Mouse (Mus musculus) urinary bladder, adult 2 months (tissue): ENCODE results near the gene Gm10318. TPM values are rescaled to one million over a fixed set of nuclear protein-coding genes. Genes with fewer than 3 reads are reported as not detected.

Source experiments
- DNase-seq: peaks from one replicate; pipeline ENCODE4 v3.0.0; 2022; ENCODE audit warnings: low spot score
- polyA plus RNA-seq: library from polyadenylated mRNA; depleted of rRNA; stranded (reverse); fragments of >200 nt; gene quantifications from 2 replicates; pipeline ENCODE4 v1.2.3, GENCODE M21; 2012; rRNA removed

Gene Gm10318
- polyA plus RNA-seq, 1 experiment = not detected

DNA sequence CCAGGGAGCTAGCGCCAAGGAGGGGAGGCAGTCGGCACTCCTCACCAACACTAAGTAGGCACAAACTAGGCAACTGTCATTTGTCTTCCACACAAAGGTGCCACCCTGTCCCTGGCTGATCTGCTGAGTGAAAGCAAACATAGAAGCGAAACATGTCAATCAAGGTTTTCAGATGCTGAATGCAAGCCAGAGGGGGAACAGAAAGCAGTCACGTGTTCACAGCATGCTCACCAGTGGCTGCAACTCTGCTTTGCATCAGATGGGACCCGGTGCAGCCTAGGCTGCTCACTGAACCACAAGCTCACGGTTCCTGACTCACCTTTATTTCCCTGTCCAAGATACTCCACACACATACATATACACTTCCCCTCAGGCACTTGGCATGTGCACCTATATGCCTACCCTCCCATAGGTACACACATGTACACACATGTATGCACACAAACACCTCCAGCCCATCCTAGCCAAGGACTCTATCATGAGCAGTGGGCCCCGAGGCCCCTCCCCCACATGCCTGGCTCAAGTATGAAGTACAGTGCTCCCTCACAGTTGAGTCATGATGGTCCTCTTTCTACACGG is 38.4 kb downstream of the Gm10318 start:
- no peak for DNase-seq

DNA sequence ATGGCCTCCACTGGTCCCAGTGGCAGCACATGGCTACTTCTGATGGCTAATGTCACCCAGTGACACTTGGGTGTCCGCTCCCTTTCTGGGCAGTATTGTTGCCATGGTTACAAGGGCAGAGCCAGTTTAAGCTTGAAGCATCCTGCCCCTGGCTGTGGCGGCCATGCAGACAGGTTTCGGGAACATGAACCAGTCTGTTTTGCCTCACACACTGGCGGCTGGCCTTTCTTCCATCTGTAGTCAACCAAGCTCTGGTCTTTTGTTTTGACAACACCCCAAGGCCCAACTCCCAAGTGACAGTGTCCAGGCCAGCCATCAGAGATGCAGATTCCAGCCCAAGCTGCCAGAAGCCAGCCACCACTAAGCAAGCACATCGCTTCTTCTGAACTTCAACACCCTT is 42.9 kb downstream of the Gm10318 start:
- DNase-seq = no peak

DNA sequence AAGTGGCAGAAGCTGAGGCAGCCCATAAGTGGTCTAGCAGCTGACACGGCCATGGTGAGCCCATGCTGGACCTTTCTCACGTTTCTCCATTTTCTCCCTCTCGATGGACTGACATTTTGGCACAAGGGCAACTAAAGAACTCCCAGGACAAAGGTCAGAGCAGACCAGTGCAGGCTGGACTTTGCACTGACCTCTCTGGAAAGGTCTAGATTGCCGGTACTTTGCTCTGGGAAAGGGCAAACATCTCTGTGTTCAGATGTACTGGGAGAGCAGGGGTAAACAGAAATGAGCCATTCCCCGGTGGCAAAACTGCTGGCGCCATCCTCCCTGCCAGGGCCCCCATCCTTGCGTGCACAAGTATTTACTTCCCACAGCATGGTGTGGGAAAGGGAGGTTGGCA is 47.5 kb downstream of the Gm10318 start:
- no peak for DNase-seq

DNA sequence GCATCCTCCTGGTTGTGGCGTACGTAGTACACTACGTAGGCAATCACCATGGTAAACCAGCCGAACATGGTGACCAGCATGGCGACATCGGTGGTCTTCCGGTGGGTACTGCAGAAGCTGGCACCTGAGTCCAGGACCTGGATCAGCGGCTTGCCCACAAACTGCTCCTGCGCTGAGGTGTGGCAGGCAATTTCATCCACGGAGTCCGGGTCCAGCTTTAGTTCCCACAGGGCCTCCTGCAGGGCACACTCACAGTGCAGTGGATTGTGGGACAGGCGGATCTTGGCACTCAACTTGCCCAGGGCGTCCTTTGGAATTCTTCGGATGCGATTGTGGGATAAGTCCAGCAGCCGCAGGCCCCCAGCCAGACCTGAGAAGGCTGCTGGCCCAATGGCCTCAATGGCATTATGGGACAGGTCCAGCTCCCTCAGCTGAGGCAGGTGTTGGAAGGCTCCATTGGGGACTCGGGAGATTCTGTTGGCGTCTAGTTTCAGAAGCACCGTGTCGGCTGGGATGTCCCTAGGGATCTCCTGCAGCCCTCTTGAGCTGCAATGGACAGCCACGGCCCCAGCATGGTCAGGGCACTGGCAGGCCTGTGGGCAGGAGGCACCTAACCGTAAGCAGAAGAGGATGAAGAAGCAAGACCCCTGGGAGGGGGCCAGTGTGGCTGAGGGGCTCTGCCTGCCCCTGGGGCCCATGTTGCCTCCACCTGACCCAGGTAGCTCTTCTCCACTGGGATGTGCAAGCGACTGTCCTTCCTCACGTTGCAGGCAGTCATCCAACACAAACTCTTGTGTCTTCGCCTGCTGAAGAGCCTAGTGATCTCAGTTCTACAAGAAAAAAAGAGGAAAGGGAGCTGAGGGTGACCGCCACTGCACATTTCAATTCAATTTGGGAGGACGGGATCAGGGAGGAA is 48.5 kb downstream of the Gm10318 start:
- no peak for DNase-seq

DNA sequence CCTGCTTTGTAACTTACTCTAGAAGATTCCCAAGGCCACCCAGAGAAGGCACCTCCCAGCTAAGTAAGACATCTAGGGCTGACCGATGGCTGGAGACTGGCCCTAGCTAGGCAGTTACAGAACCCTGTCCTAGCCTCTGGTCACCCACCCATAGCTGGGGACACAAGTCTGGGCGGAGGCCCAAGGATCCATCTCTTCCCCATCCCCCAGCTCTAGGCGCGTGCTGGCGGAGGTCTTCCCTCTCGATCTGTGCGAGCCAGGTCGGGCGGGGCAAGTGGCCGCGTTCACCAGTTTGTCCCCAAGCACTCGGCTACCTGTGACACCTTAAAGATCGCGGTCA is 49.2 kb downstream of the Gm10318 start:
- DNase-seq = no peak

DNA sequence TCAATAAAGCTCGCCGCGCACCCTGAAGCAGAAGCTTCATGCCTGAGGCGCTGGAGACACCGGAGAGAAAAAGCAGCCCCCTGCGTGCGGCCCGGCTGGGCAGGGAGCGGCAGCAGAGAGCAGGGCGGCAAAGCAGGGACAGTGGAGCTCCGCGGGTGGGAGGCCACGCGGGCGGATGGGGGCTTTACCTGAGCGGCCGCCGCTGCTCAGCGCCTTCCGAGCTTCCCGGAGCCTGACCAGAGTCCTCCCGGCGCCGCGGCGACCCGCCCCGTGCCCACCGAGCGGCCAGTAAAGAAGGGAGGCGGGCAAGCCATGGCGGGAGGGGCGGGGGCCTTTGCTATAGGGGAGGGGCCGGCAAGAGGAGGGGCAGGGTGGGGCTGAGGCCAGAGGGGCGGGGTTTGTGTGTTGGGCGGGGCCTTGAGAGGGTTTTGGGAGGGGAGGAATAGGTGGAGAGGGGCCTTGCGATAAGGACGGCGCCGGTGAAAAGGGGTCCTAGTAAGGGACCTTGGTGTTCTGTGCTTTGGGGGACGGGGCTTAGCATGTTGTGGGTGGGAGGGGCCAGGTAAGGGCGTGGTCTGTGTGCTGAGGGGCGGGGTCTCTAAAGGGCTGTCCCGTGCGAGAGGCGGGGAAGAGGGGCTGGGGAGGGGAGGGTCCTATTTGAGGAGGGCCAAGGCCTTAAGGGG is 49.7 kb downstream of the Gm10318 start, which contains the start of gene Lrrc3:
Lrrc3 (minus strand) TSS at position 326 of the 683 bp plus-strand sequence.
- peak; percentile 54 for DNase-seq

DNA sequence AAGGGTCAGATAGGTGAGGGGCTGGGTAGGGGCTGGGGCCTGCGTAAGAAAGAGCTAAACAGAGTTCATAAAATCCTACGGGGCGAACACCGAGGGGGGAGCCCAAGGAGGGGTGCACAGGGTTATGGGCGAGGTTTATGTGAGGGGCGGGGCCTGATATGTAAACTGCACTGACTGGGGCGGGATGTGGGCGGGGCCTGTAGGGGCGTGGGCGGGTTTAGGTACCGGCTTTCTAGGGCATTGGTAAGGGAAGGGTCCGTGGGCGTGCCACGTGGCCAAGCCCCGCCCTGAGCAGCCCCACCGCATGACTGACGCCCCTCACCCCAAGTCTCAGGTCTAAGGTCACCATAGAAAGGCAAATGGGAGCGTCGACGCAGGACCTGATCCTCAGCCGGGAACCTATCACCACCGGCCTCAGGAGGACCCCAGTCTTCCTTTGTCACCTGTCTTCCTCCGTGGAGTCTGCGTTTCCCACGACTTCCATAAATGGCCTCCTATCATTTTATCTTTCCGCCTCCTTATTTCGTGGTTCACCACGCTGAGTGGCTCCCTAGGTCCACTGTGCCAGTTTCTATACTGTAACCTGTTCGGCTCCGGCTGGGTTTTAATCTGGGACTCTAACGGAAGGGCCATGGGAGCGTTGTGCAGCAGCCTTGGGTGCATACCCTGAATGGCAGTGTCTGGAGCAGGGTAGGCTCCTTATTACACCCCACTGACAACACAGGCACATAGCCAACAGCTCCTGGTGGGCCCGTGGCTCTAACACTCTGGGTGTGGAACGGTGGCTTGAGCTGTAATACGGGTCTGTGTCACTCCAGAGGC is 50.4 kb downstream of the Gm10318 start:
- DNase-seq = no peak

Other genes with a start within 250 kb of the Gm10318 start
- 294 and 318 TPM in 2 replicates for gene Sumo3, start 246.8 kb upstream of the Gm10318 start, polyA plus RNA-seq
- 0.89 and 23.6 TPM in 2 replicates for gene Gm49325, start 246.7 kb upstream of the Gm10318 start, polyA plus RNA-seq
- gene Ube2g2, start 230.6 kb upstream of the Gm10318 start, polyA plus RNA-seq = 42.8 and 47.7 TPM in 2 replicates
- 1.3 and 1.6 TPM in 2 replicates for gene Tspear, start 166.3 kb upstream of the Gm10318 start, polyA plus RNA-seq
- gene Gm19402, start 162.1 kb upstream of the Gm10318 start, polyA plus RNA-seq = not detected in 2 replicates
- gene Gm9508, start 155.6 kb upstream of the Gm10318 start, polyA plus RNA-seq = not detected in 2 replicates
- not detected in 2 replicates for gene Gm10272, start 146.2 kb upstream of the Gm10318 start, polyA plus RNA-seq
- gene Gm10024, start 141.4 kb upstream of the Gm10318 start, polyA plus RNA-seq = 0.16 TPM in 1 of 2 replicates, not detected in the other
- gene Gm10142, start 137.1 kb upstream of the Gm10318 start, polyA plus RNA-seq = not detected in 2 replicates
- gene Krtap12-1, start 132.3 kb upstream of the Gm10318 start, polyA plus RNA-seq = not detected in 2 replicates
- not detected in 2 replicates for gene Gm10100, start 126.4 kb upstream of the Gm10318 start, polyA plus RNA-seq
- not detected in 2 replicates for gene Gm18596, start 110.2 kb upstream of the Gm10318 start, polyA plus RNA-seq
- not detected in 2 replicates for gene Gm9736, start 101.5 kb upstream of the Gm10318 start, polyA plus RNA-seq
- gene Gm3233, start 93.2 kb upstream of the Gm10318 start, polyA plus RNA-seq = not detected in 2 replicates
- gene Gm3238, start 81.5 kb upstream of the Gm10318 start, polyA plus RNA-seq = not detected in 2 replicates
- not detected in 2 replicates for gene Gm7138, start 75.9 kb upstream of the Gm10318 start, polyA plus RNA-seq
- gene Gm3250, start 70.3 kb upstream of the Gm10318 start, polyA plus RNA-seq = not detected in 2 replicates
- not detected in 2 replicates for gene Gm7137, start 64.7 kb upstream of the Gm10318 start, polyA plus RNA-seq
- not detected in 2 replicates for gene Gm9639, start 57.8 kb upstream of the Gm10318 start, polyA plus RNA-seq
- not detected in 2 replicates for gene Gm19668, start 53.7 kb upstream of the Gm10318 start, polyA plus RNA-seq
- not detected in 2 replicates for gene Gm9507, start 41.0 kb upstream of the Gm10318 start, polyA plus RNA-seq
- 0.12 TPM in 1 of 2 replicates, not detected in the other for gene Gm2696, start 38.2 kb upstream of the Gm10318 start, polyA plus RNA-seq
- not detected in 2 replicates for gene Krtap10-4, start 25.8 kb upstream of the Gm10318 start, polyA plus RNA-seq
- gene Krtap10-10, start 16.9 kb upstream of the Gm10318 start, polyA plus RNA-seq = not detected in 2 replicates
- gene Gm36176, start 6.1 kb upstream of the Gm10318 start, polyA plus RNA-seq = not detected in 2 replicates
- gene Gm3285, start 9.1 kb downstream of the Gm10318 start, polyA plus RNA-seq = not detected in 2 replicates
- 2.9 and 4.0 TPM in 2 replicates for gene Lrrc3, start 49.7 kb downstream of the Gm10318 start, polyA plus RNA-seq
- 0.90 and 1.5 TPM in 2 replicates for gene Trpm2, start 117.7 kb downstream of the Gm10318 start, polyA plus RNA-seq
- 26.9 and 27.3 TPM in 2 replicates for gene 1810043G02Rik, start 125.7 kb downstream of the Gm10318 start, polyA plus RNA-seq
- 53.7 and 55.3 TPM in 2 replicates for gene Pfkl, start 157.2 kb downstream of the Gm10318 start, polyA plus RNA-seq
- gene Dnmt3l, start 189.1 kb downstream of the Gm10318 start, polyA plus RNA-seq = 43.8 and 60.7 TPM in 2 replicates
- gene Aire, start 190.8 kb downstream of the Gm10318 start, polyA plus RNA-seq = 1.0 and 1.7 TPM in 2 replicates
- 42.6 and 42.8 TPM in 2 replicates for gene Icosl, start 216.4 kb downstream of the Gm10318 start, polyA plus RNA-seq